Mouse (Mus musculus) thymus, postnatal 4 days (tissue): ENCODE measurements around the gene Dok3.

Source experiments
- DNase-seq: peaks from one replicate; pipeline ENCODE4 v3.0.0; 2021

Dok3 gene

DNA sequence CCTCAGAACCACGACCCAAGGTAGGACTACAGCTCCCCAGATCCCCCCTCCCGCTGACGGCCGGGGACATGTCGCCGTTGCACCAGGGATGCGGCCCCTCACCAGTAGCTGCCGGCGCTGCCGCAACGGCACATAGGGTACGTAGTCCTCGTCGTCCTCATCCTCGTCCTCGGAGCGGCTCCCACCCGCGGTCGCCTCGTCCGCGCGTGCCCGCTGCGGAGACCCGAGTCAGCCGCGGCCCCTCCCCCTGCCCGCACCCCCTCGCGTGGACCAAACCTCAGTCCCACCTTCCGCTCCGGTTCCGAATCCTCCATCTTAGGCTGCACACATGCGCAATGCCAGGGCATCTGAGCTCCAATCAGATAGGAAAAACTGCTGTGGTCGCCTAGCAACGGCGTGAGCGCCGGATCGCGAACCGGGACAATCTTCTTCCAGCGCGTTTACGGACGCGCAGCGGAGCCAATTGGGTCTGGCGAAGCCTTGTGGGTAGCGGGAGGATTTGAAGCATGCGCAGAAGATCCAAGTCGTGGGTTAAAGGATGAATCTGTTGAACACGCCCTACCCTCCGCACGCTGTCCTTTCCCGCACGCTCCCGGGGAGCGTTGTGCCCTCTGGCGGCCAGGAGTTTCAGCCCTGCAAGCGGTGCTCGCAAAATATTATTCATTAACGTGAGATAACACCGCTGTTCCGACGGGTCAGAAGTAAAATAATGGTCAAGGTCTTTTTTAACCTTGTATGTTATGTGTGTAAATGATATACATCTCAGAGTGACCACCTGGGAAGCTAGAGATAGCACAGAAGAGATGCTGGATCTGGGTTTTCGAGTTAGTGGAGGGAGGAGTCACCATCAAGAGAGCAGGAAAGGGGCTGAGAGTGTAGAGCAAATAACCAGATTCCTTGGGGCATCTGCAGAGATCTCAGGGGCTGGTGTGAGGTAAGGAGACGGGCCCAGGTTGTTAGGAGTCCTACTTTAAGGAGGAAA, 7.4 kb upstream of the Dok3 start, which contains the start of gene Ddx41:
TSS of gene Ddx41 (minus strand) at position 465 of the 982 bp plus-strand sequence.
- DNase-seq, result peak; percentile 96

DNA sequence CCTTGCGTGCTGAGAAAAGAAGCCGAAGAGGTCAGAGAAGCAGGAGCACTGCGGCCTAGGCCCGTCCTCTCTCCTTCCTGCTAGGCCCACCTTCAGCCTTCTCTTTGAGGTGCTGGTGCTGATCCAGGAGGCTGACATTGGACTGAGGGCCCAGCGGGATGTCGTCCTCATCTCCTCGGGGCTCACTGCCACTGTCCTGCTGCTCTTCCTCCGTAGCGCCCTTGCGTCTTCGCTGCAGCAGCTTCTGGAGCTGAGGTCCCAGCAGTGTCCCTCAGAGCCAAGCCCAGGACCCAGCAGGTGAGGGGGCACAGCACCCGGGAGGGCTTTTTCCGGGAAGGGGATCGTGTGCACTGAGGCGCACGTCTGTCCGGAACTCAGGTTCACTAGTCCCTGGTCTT, 6.7 kb upstream of the Dok3 start:
- DNase-seq, result no peak

DNA sequence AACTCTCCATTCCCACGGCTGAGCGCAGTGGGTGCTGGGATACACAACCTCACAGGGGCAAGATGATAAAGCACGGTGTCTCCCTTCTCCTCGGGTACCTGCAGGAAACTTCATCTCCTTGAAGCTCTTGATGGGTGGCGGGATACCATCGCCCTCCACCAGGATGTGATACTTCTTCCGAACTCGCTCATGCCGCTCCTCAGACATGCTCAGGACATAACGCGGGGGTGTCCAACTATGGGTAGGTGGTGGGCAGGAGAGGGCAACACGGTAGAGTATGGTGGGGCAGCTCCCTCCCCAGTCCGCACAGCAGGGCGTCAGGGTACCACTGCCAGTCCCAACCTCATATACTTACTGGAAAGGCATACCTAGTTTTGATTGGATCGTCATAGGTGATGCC, 6.1 kb upstream of the Dok3 start:
- DNase-seq, result no peak

DNA sequence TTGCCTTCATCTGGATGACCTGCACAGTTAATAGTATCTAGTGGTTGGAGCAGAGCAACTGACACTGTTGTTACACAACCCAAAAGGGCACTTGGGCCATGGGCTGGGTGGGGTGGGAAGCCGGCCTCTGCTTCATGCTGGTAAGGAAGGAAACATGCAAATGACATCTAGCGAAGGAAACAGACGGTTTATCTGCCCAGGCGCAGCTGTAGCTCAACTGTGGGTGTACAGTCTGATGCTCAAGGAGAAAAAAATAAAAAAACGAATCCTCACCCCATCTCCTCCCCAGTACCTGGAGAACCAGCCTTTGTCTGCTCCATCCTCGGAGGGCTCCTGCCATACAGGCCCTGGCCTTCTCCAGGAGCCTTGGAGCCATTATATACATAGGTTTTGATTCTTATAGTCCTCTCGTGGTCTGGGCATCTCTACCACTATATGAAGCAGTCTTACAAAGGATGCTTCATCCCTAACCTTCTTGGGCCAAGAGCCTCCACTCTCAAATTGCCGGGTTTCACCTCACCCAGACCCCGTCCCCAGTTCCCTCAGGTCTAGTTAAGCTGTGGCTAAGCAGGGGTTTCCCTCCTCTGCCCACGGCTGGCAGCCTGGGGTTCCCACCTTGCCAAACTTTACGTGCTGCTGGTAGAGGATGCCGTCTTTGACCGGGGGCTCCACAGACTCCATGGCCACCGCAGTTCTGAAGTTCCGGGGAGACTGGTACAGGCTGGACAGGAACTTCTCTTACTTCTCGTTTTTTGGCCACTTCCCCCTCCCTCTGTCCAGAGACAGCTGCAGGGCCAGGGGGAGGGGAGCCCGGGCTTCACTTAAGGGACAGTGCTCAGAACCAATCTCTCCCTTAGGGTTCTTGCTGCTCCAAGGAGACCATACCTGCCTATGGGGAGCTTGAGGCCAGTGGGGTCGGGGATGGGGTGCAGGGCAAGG, 993 bp downstream of the Dok3 start:
- DNase-seq, result no peak

DNA sequence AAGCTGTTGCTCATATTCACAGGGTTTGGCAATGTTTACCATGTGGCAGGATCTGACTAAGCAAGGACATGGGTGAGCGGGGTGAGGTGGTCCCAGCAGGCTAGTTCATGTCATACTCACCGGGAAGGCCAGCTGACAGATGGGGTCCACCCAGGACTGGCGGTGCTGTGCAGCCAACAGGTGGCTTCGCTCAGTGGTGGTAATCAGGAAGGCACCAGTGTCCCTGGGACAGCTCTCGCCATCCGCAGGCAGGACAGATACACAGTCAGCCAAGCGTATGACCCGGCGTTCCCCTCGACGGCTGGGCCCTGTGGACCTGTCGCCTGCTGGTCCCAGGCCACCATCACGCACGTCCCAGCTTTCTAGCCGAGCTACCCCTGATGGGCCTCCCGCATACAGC, 1.9 kb downstream of the Dok3 start:
- DNase-seq, result no peak

DNA sequence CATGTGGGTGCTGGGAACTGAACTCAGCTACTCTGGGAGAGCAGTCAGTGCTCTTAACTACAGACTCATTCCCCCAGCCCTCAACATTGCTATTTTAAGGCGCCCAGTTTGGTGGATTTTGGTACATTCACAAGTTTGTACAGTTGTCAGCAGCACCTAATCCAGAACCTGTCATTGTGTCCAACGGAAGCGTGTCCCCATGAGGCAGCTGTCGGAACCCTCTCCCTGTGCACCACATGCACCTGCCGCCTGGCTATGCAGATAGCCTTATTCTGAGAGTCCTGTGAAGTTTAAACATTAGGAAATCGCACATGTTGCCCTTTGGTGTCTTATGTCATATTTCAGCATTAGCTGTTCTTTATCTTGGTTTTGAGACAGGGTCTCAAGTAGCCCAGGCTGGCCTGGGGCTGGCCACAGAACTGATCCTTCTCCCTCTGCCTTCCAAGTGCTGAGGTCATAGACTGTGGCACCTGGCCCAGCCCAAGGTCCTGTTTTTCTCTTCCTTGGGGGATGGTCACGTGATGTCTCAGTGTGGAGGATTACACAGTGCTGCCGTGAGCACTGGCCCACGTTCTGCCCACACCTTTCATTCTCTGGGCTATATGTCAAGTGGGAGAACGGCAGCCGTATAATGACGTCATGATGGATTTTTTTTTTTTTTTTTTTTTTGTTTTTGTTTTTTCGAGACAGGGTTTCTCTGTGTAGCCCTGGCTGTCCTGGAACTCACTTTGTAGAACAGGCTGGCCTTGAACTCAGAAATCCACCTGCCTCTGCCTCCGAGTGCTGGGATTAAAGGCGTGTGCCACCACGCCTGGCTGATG, 3.2 kb downstream of the Dok3 start:
- no peak for DNase-seq

DNA sequence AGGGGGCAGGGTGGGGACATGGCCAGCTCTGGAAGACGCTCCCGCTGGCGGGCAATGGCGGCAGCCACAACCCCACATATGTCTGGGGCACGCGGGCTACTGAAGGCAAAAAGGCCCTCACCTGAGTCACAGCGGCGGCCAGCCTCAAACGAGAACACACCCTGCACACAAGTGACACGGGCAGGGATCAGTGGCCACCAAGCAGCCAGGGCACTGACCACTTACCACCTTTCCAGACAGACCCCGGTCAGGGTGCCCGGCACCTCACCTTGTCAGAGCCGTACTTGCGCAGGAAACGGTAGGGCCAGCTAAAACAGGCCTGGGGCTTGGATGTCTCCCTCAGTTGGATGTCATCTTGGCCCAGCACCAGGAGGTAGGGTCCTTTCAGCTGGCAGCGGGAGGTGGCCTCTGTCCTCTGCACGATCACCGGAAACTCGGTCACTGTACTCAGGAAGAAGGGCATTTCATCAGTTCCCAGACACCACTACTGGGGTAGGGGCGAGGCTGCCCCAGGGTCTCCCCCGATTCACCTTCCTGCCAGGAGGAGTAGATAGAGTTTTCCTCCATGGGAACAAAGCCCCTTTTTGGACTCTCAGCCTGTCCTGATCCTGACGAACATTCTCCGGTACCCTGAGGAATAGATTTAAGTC, 5.0 kb downstream of the Dok3 start:
- no peak for DNase-seq

DNA sequence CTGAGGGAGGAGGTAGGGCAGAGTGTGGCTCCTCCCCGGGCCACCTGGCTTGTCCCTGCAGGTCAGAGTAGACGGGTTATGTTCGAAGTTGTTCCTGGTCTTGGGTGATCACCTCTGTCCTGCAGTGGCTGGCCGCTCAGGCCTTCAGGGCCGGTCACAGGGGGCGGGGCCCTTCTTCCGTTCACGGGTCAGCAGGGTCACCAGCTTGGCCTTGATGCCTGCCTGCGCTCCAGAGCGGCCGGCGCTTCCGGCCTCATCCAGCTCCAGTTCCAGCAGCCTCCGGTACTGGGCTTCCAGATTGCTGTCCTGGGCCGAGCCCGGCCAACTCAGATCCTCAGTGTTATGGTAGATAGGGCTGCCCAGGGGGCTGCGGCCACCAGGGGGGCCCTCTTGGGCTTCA, 5.8 kb downstream of the Dok3 start:
- no peak for DNase-seq

DNA sequence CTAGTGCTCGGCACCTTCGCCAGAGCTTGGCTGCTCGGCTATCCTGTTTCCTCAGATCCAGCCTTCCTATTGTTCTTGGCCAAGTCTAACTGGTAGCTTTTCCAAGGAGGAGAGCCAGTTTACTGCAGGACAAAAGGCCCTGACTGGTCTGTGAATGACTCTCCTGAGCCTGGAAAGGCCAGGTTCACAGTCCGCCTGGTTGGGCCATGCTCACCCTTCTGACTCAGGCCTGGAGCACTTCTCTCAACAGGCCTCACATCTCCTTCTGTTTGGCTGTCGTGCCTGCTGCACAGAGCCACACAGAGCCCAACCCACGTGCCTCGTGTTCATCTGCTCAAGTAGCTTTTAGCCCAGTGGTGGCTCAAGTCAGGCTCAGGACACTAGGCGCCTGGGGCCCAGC, 6.4 kb downstream of the Dok3 start:
- DNase-seq, result no peak

DNA sequence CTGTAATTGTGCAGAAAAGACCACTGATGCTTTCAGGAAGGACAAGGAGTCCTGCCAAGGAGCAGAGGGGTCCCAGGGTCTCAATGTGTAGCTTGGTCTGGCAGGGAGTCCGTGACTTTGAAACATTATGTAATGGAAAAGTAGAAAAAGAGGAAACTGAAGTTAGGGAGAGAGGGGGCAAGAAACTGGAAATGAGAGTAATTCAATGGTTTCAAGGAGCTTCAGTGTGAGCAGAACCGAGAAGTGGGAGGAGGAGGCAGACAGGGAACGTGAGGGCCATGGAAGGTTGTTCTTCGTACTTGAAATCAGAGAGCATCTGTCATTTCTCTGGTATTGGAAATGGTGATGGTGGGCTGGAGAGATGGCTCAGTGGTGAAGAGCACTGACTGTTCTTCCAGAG, 9.5 kb downstream of the Dok3 start:
- no peak for DNase-seq

DNA sequence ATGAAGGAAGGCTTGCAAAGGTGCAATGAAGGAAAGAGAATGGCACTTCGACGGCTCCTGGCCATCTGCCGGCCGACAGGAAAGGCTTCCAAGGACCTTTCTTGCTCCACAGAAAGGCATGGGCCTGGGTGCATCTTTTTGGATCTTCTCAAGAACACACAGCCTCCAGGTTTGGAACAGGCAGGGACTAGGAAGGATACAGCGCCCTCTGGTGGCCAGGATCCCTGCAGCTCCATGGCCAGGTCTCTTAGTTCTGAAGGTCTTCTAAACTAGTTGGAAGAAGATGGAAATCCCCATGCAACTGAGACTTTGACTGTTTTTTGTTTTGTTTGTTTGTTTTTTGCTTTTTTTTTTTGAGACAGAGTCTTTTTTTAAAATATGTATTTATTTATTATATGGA, 12.1 kb downstream of the Dok3 start:
- DNase-seq, result peak; percentile 95

DNA sequence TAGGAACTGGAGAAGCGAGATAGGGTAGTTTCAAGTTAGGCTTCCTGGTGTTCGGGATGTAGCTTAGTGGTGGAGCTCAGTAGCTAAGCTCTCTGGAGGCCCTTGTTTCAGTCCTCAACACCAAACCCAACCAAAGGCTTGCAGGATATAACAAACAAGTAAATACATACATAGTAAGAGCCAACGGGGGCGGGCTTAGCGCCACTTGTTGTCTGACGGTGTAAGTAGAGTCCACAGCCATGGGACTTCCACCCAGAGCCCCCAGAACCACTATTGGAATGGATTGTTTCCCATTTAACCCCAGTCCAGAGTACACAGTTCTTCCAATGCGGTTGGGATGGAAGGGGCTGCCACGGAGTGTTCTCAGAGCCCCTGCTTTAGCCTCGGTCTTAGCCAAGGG, 15.3 kb downstream of the Dok3 start:
- DNase-seq, result no peak

DNA sequence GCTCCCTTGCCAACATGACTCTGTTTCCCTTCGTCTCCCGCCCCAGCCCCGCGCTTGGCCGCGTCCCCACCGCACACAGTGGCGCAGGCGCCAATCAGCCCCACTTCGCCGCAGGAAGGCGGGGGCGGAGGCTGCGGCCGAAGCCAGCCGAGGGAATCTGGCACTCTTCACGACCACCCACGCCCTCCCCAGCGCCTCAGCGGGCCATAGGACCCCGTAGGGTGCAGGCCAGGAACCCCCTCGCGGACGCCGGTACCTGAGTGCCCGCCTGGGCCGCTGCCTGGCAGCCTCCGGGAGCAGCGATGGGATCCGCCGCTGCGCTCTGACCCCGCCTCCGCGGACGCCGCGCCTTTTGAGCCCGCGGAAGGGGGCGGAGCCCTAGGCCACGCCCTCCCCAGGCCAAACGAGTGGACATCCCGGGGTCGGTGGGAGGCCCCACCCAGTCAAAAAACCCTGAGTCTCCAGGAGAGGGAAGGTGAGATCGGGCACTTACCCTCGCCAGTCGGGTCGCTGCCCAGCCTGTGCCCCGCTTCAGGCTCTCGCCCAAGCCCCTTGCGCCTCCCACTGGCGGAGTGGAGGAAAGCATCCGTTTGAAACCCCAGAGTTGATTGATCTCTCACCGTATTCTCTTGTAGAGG, 15.9 kb downstream of the Dok3 start, which contains the start of gene Pdlim7:
TSS of gene Pdlim7 (minus strand) at position 566 of the 638 bp plus-strand sequence.
- DNase-seq, result peak; percentile 95

DNA sequence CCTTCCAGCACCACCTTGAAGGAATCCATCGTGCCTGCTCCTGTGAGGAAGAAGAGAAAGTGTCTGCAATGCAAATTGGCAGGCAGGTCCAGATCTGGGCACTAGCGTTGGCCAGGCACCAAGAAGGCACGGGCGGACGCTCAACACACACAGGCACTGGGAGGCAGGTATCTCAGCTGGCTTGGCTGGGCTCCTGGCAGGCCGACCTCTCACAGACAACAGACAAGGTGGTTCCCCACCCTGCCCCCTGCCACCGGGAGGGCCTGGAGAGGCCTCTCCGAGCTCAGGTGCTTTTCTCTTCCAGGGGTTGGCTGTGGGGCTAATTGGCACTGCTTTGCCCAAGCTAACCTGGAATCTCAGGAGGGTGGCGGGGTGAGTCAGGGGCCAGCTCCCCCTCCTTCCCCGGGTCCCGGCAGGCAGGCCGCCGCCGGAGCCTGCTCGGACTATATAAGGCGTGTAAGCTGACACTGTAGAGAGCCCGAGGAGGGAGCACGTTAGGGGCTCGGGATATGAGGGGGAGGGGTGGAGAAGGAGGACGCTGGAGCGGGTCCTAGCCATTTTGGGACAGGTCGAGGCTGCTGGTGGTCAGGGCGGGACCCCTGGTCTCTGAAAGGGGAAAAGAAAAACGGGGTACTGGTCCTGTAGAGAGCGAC, 16.6 kb downstream of the Dok3 start:
- DNase-seq, result peak; percentile 46

DNA sequence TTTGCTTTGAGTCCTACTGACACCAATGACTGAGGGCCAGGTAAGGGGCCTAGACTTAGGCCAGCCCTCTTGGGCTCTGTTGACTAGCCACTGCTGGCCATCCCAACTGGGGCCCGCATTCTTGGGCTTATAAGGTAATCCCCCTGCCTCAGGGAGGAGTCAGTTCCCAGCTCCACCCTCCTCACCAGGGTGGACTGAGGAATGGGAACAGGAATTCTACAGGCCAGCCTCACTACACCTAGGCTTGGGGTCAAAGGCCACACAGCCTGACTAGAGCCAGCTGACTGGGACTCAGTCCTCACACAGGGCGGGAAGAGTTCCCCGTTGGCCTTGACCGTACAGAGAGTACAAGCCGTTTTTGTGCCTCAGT, 17.6 kb downstream of the Dok3 start:
- no peak for DNase-seq

DNA sequence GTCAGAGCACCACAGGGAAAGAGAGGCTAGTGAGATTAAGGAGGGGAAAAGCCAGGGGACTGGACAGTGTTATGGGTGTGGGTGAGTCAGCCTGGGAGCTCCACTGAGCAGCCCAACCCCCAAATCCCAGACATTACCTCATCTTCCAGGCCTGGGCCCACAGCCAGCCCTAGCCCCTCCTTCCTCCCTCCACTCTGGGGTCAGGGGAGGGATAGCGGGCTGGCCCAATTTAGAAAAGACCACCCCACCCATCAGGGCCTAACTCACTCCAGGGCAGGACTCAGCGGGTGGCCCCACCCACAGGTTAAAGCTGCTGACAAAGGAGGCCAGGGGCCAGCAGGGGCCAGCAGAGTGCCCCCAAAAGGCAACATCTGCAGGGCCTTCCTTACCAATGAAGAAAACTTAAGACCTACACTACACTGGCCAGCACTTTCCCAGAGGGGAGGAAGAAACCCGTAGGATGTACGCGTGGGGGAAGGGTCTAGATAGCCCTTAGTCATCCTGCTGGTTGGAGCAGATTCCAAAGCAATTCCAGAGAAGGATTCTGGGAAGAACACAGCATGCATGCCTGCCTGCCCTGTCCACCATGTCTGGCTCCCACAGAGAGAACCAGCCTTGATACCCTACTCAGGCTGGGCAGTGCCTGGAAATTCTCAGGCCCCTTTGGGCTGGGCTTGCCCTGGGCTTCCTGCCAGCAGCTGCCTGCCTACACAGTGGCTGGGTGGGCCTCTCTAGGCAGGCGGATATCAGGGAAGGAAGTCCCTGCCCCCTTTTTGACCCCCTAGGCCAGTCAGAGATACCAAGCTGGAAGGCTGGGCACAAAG, 18.2 kb downstream of the Dok3 start:
- peak; percentile 35 for DNase-seq

DNA sequence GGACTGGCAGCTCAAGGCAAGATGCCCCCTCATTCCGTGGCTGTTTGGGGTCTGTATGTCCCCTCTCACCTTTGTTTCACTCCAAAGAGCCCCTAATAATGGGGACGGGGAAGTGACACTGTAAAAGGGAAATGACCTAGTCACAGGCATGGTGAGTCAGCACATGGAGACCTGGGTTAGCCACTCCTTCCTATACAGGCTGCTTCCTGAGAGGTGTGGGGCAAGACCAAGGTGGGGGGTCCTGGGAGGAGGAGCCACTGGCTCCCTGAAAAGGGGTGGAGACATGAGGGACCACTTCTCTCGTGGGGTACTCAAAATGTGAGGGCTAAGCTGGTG, 18.8 kb downstream of the Dok3 start:
- no peak for DNase-seq

DNA sequence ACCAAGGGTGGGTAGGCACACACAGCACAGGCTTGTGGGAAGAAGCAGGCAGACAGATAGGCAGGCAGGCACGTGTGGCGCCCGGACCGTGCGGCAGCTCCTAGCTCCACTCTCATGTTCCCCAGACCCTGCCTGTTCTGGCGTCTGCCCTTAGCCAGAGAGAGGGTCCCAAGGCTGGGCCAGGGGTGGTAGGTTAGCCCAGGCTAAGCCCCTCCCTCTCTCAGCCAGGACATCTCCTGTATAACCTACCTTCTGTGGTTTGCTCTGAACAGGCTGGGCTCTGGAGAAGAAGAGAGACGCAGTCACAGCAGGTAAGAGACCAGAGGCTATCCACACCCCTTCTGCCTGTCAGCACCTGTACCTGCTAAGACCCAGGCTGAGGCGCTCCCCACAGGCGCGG, 20.6 kb downstream of the Dok3 start:
- DNase-seq, result no peak

DNA sequence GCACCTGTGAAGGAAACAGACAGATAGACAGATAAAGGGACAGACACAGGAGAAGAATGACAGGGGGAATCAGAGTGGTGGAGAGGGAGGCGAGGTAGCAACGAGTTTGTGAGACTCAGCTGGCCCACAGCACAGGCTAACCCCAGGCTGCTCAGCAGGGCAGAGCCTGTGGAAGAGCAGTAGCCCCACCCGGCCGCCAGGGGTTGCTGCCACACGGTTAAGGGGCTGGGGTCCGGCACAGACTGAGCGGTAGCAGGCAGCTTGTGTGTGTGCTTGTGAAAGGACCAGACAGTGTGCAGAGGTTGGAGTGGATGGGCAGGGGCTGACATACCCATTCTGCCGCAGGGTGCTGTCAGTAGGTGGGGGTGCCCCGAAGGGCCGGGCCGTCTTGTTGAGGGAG, 21.2 kb downstream of the Dok3 start:
- DNase-seq, result peak; percentile 59

DNA sequence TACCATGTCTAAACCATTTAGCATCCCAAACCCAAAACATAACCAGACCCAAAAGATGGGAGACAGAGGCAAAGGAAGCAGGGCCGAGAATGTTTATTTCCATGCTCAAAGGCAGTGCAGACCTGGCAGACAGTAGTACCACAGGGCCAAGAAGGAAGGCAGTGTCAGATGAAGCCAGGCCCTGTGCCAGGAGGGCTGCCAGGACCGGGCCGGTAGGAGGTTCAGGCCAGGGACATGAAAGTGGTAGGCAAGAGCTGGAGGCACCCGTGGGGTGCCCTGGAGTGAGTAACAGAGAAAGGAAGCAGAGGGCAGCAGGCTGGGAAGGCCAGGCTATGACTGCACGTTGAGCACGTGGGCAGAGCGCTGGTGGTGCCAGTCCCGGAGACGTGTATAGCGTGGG, 22.4 kb downstream of the Dok3 start:
- DNase-seq, result no peak
